Mouse (Mus musculus) megakaryocyte, embryonic 14.5 days (primary cell): ENCODE data around the gene Adh4.

Experiments used
- FLI1 ChIP-seq: IDR thresholded peaks from 2 replicates; pipeline ENCODE4 v1.6.1; 2012; ENCODE audit warnings: low read length, inconsistent platforms, mixed read lengths
- GATA1 ChIP-seq: IDR thresholded peaks from 3 replicates; pipeline ENCODE4 v1.6.1; 2012; ENCODE audit warnings: mixed read lengths, low read length, inconsistent platforms, borderline replicate concordance

GRCm38 (mm10) chr3:138387155-138387554 is 28.1 kb upstream of the Adh4 start:
- TF ChIP-seq GATA1: no peak
- TF ChIP-seq FLI1: no peak
